Mouse (Mus musculus) liver, postnatal 0 days (tissue): ENCODE measurements around the gene Dscam. TPM values are rescaled to one million over a fixed set of nuclear protein-coding genes. Genes with fewer than 3 reads are reported as not detected.

Experiments used
- ATAC-seq: fragments of 200-750 bp; cut with Nextera tagmentation; 2 replicates; pipeline ENCODE4 v1.8.0; 2017; ENCODE audit warnings: mild to moderate bottlenecking, moderate library complexity
- DNase-seq: peaks from one replicate; pipeline ENCODE4 v3.0.0-alpha.2; 2016
- H3K27ac ChIP-seq: fragments of 300-500 bp; sonication (generic); 2 replicates; pipeline ENCODE4 v1.5.1; 2014; ENCODE audit warnings: antibody characterized with exemption, moderate library complexity, mild to moderate bottlenecking, low read depth
- H3K27me3 ChIP-seq: fragments of 300-500 bp; sonication (generic); 2 replicates; pipeline ENCODE4 v1.6.1; 2014; ENCODE audit warnings: low read length, control low read depth, mixed read lengths; ENCODE audit not compliant: insufficient read depth
- H3K36me3 ChIP-seq: fragments of 300-500 bp; sonication (generic); replicated peaks from 2 replicates; pipeline ENCODE4 v1.6.1; 2014; ENCODE audit warnings: mild to moderate bottlenecking, control low read depth, low read length, moderate library complexity, mixed read lengths; ENCODE audit not compliant: insufficient read depth
- H3K4me1 ChIP-seq: fragments of 300-500 bp; sonication (generic); 2 replicates; pipeline ENCODE4 v1.6.1; 2014; ENCODE audit warnings: antibody characterized with exemption, mild to moderate bottlenecking, control low read depth; ENCODE audit not compliant: insufficient read depth
- H3K4me2 ChIP-seq: fragments of 300-500 bp; sonication (generic); 2 replicates; pipeline ENCODE4 v1.6.1; 2014; ENCODE audit warnings: low read depth, mild to moderate bottlenecking, low read length, moderate library complexity, mixed read lengths
- H3K4me3 ChIP-seq: fragments of 300-500 bp; sonication (generic); 2 replicates; pipeline ENCODE4 v1.5.1; 2014; ENCODE audit warnings: low read depth, low read length
- H3K9ac ChIP-seq: fragments of 300-500 bp; sonication (generic); replicated peaks from 2 replicates; pipeline ENCODE4 v1.6.1; 2014; ENCODE audit warnings: mild to moderate bottlenecking, moderate library complexity
- H3K9me3 ChIP-seq: fragments of 300-500 bp; sonication (generic); 2 replicates; pipeline ENCODE4 v1.6.1; 2016; ENCODE audit warnings: mild to moderate bottlenecking, control low read depth, low read length, mixed read lengths
- CTCF ChIP-seq: sonication (generic); IDR thresholded peaks from 2 replicates; pipeline ENCODE4 v1.5.1; 2016; ENCODE audit warnings: antibody characterized with exemption, low read depth
- EP300 ChIP-seq: IDR thresholded peaks from 2 replicates; pipeline ENCODE4 v1.6.1; 2016; ENCODE audit warnings: antibody characterized with exemption, low read depth, mild to moderate bottlenecking
- WGBS: fragments of 180-500 bp; shearing (Covaris S2); extraction: QIAGEN DNeasy Blood & Tissue Kit; methylation state at CpG from one replicate; pipeline ENCODE4 v1.1.7; 2014; ENCODE audit not compliant: insufficient replicate concordance; 5-methylcytosine and 5-hydroxymethylcytosine counted together
- polyA plus RNA-seq: library from polyadenylated mRNA; unstranded; fragments of >200 nt; fragmentation: Nextera tagmentation; extraction: Ambion mirVana; gene quantifications from 2 replicates; pipeline ENCODE4 v1.2.1, GENCODE M21; 2015

Gene Dscam
- polyA plus RNA-seq, 1 experiment from 2014 or later = not detected

DNA sequence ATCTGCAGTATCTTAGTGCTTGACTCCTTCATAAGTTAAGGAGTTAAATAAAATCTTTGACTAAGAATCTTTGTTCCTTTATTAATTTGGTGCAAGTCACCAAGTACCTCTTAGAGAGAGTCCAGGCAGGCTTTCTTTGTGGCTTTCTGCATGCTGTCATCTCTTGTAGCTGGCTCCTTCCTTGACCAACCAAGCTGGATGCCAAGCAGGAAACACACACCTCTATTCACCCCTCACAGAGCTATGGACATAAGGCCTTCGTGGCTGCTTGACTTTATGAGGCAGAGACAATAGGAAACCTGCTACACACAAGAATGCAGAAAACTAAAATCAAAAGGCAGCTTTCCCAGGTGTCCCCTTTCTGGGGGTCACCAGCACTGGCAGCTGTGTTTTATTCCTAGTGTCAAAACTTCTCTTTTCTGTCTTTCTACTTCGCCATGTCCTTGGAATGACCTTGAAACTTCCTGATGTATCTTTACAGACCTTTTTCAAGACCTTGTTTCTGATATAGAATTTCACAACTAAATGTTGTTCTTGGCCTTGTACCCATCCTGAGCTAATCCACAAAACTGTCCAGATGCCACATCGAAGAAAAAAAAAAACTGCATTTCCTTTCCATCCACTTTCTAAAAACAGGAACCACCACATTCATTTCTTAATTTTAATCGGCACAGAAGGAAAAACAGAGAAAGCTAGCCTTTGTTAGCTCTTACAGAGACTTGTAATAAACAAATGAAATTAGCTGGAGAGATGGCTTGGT lies 260.0 kb downstream of the Dscam start:
- Histone ChIP-seq H3K27me3 (no peaks in the 10 kb centered on the region), H3K27ac (no peak overlapping the region), H3K4me1 (peaks cover 16% of the 10 kb centered on the region), H3K9ac (no peak overlapping the region), H3K4me3 (no peak overlapping the region), H3K36me3 (no peaks in the 10 kb centered on the region), H3K9me3 (no peaks in the 10 kb centered on the region), H3K4me2 (no peak overlapping the region)
- 47% methylated on average over 4 of the region's 4 CpGs for WGBS
- no peak for TF ChIP-seq EP300
- no peak for TF ChIP-seq CTCF
- DNase-seq (no peak), ATAC-seq (no peak)

DNA sequence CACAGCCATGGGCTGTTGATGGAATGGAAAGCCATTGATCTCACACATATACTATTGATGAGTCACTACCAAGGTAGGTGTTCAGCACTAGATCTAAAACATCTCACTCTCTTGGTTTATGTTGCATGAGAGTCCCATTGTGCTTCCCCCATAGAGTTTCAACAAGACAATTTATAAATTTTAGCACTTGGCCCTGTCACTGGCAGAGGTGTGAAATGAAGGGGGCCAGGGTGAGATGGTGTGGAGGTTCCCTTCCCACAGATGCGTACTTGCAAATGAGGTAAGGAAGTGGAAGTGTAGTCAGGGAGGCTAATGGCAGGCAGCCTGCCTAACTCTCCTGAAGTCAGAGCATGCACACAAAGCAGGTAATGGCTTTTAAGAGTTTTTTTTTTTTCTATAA lies 262.7 kb downstream of the Dscam start:
- TF ChIP-seq CTCF = no peak
- no peak for TF ChIP-seq EP300
- no peak for ATAC-seq
- H3K4me1 ChIP-seq = peaks cover 17% of the 10 kb centered on the region
- H3K9ac ChIP-seq = no peak overlapping the region
- no peaks in the 10 kb centered on the region for H3K36me3 ChIP-seq
- no peak overlapping the region for H3K4me3 ChIP-seq
- H3K27ac ChIP-seq = no peak overlapping the region
- WGBS = 86% methylated on average over 1 of the region's 1 CpGs
- H3K4me2 ChIP-seq = no peak overlapping the region
- DNase-seq = no peak
- no peaks in the 10 kb centered on the region for H3K9me3 ChIP-seq
- no peaks in the 10 kb centered on the region for H3K27me3 ChIP-seq

DNA sequence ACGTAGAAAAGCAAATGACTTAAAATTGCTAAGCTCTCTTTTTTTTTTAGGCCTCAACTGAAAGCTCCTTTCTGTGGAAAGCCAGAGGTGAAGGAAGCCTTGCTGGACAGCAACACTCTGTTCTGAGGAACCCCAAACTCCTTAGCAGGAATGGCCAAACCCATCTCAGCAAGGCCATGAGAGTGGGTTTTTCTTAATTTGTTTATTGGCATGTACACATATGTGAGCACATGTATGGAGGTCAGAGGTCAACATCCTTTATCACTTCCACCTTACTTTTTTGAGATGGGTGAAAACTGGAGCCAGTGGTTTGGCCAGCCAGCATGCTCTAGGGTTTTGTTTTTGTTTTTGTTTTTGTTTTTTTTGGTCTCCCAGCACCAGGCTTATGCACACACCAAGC lies 263.5 kb downstream of the Dscam start:
- WGBS = 70% methylated on average over 1 of the region's 1 CpGs
- peaks cover 19% of the 10 kb centered on the region for H3K4me1 ChIP-seq
- H3K4me2 ChIP-seq = no peak overlapping the region
- ATAC-seq (peak; percentile 15; the same call in 1 of the 2 replicates), DNase-seq (no peak)
- H3K27me3 ChIP-seq = no peaks in the 10 kb centered on the region
- H3K9ac ChIP-seq = no peak overlapping the region
- H3K9me3 ChIP-seq = no peaks in the 10 kb centered on the region
- TF ChIP-seq CTCF (no peak), EP300 (no peak)
- peak overlapping the region; percentile 4; the same call in 1 of the 2 replicates for H3K27ac ChIP-seq
- H3K4me3 ChIP-seq = no peak overlapping the region
- no peaks in the 10 kb centered on the region for H3K36me3 ChIP-seq

DNA sequence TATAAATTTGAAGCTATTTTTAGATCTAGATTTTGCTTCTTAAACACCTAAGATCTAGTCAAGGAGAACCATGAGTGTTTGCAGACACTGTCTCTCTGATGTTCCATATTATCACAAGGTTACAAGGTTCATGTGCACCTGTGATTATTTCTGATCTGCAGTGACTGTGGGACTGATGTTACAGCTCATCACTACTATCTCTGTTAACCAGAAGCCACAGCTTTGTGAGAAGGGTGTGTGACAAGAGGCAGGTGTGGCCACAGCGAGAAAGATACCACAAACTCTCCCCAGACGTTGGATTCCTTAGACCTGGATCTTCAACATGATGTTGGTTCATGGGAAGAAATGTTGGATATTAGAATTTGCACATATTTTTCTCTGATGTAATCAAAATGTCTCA lies 263.9 kb downstream of the Dscam start:
- no peaks in the 10 kb centered on the region for H3K27me3 ChIP-seq
- no peaks in the 10 kb centered on the region for H3K36me3 ChIP-seq
- 54% methylated on average over 2 of the region's 2 CpGs for WGBS
- H3K27ac ChIP-seq = peak overlapping the region; percentile 4; the same call in 1 of the 2 replicates
- no peaks in the 10 kb centered on the region for H3K9me3 ChIP-seq
- H3K4me3 ChIP-seq = no peak overlapping the region
- peaks cover 19% of the 10 kb centered on the region for H3K4me1 ChIP-seq
- DNase-seq (no peak), ATAC-seq (peak; percentile 96)
- no peak overlapping the region for H3K9ac ChIP-seq
- TF ChIP-seq CTCF = no peak
- peak; percentile 99 for TF ChIP-seq EP300
- H3K4me2 ChIP-seq = no peak overlapping the region

DNA sequence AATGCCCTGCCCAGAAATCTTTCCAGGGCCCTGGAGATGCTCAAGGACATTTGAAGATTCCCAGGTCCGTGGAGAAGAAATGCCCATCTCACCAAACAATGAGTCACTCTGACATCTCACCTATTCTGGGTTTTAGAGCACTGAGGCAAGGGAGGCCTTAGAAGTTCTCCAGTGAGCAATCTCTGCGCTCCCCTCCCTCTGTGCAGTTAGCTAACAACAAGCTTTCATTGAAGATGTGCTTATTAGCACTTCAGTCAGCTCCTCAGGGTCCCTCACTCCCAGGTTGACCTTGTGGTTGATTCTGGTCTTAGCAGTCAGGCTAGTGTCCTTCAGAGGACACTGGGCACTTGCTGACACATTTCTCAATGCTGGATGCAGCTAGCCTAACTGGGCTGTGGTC lies 265.8 kb downstream of the Dscam start:
- no peak overlapping the region for H3K27ac ChIP-seq
- no peak for DNase-seq
- H3K27me3 ChIP-seq = no peaks in the 10 kb centered on the region
- TF ChIP-seq EP300 (no peak), CTCF (no peak)
- no peak for ATAC-seq
- H3K36me3 ChIP-seq = no peaks in the 10 kb centered on the region
- H3K9ac ChIP-seq = no peak overlapping the region
- 49% methylated on average over 2 of the region's 2 CpGs for WGBS
- H3K4me2 ChIP-seq = no peak overlapping the region
- peaks cover 19% of the 10 kb centered on the region for H3K4me1 ChIP-seq
- H3K9me3 ChIP-seq = no peaks in the 10 kb centered on the region
- H3K4me3 ChIP-seq = no peak overlapping the region

DNA sequence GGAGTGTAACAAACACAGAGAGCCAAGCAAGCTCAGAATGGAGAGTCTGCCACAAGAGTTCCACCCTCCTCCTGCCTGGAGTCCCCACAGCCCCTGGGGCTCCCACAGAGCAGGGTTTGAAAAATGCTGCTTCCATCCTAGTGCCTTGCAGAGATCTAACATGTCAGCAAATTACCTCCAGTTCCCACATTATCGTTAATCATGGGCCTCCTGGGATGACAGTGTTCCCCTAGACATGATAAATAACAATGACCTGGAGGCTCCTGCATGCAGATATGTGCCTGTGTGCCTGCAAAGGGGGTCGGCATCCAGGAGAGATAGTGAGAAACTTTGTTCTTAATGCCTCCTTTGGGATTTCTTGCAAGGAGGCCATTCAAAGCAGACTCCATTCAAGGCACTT lies 266.2 kb downstream of the Dscam start:
- no peak for DNase-seq
- Histone ChIP-seq H3K27me3 (no peaks in the 10 kb centered on the region), H3K4me1 (peaks cover 19% of the 10 kb centered on the region), H3K27ac (no peak overlapping the region), H3K9ac (no peak overlapping the region), H3K4me3 (no peak overlapping the region), H3K9me3 (no peaks in the 10 kb centered on the region), H3K36me3 (no peaks in the 10 kb centered on the region), H3K4me2 (no peak overlapping the region)
- WGBS = 37% methylated on average over 2 of the region's 2 CpGs
- ATAC-seq = no peak
- TF ChIP-seq CTCF (no peak), EP300 (no peak)
